Mouse (Mus musculus): ENCODE results near the gene Pogk.

Pogk gene

GRCm38 (mm10) chr1:166379013-166379629 lies 30.5 kb downstream of the Pogk start, which contains the start of gene Tada1:
TSS of gene Tada1 (plus strand) at chr1:166379097.
- DNase-seq (ENCODE audit: low spot score in 2 of 2): peak; percentile 90 to 91

- no peak for DNase-seq (ENCODE audit: low spot score in 2 of 2)
Observed at GRCm38 (mm10) chr1:166378431-166379012, 31.1 kb downstream of the Pogk start.

GRCm38 (mm10) chr1:166377171-166377570 lies 32.5 kb downstream of the Pogk start:
- DNase-seq (ENCODE audit: low spot score in 2 of 2): no peak

GRCm38 (mm10) chr1:166363122-166363521 lies 46.5 kb downstream of the Pogk start:
- DNase-seq (ENCODE audit: low spot score in 2 of 2): no peak

GRCm38 (mm10) chr1:166362659-166363058 lies 47.0 kb downstream of the Pogk start:
- DNase-seq (ENCODE audit: low spot score in 2 of 2): no peak

GRCm38 (mm10) chr1:166361842-166362241 lies 47.8 kb downstream of the Pogk start:
- no peak for DNase-seq (ENCODE audit: low spot score in 2 of 2)

- DNase-seq (ENCODE audit: low spot score in 2 of 2): no peak
Observed at GRCm38 (mm10) chr1:166360896-166361295, 48.8 kb downstream of the Pogk start.

GRCm38 (mm10) chr1:166360157-166360855 lies 49.4 kb downstream of the Pogk start:
- peak; percentile 68 to 89 for DNase-seq (ENCODE audit: low spot score in 2 of 2)

- DNase-seq (ENCODE audit: low spot score in 2 of 2): no peak
Observed at GRCm38 (mm10) chr1:166349751-166350150, 59.9 kb downstream of the Pogk start.

GRCm38 (mm10) chr1:166349341-166349740 lies 60.3 kb downstream of the Pogk start:
- DNase-seq (ENCODE audit: low spot score in 2 of 2): no peak

GRCm38 (mm10) chr1:166346906-166347305 lies 62.8 kb downstream of the Pogk start:
- DNase-seq (ENCODE audit: low spot score in 2 of 2): no peak

- DNase-seq (ENCODE audit: low spot score in 2 of 2): no peak
Observed at GRCm38 (mm10) chr1:166345602-166346001, 64.1 kb downstream of the Pogk start.

- DNase-seq (ENCODE audit: low spot score in 2 of 2): no peak
Observed at GRCm38 (mm10) chr1:166344300-166345077, 65.2 kb downstream of the Pogk start.

- DNase-seq (ENCODE audit: low spot score in 2 of 2): no peak
Observed at GRCm38 (mm10) chr1:166343586-166343985, 66.1 kb downstream of the Pogk start.

GRCm38 (mm10) chr1:166342539-166342938 lies 67.1 kb downstream of the Pogk start:
- DNase-seq (ENCODE audit: low spot score in 2 of 2): no peak

GRCm38 (mm10) chr1:166342060-166342459 lies 67.6 kb downstream of the Pogk start:
- no peak for DNase-seq (ENCODE audit: low spot score in 2 of 2)

- DNase-seq (ENCODE audit: low spot score in 2 of 2): no peak
Observed at GRCm38 (mm10) chr1:166339110-166339509, 70.6 kb downstream of the Pogk start.

Measured in urinary bladder, postnatal 4 days (tissue).